Mouse (Mus musculus) kidney, adult 2 months (tissue): ENCODE data around the gene Bcap31.

ENCODE experiments used
- CTCF ChIP-seq: fragments of 200-500 bp; conservative IDR thresholded peaks from 2 replicates; pipeline ENCODE4 v1.5.1; 2011; ENCODE audit warnings: low read depth, mild to moderate bottlenecking, control low read depth, low read length, moderate library complexity, mixed read lengths; ENCODE audit not compliant: insufficient read depth, insufficient read length
- POLR2A ChIP-seq: fragments of 200-500 bp; IDR thresholded peaks from one replicate; pipeline ENCODE4 v1.6.1; 2011; ENCODE audit warnings: low read depth, low read length, control low read depth

DNA sequence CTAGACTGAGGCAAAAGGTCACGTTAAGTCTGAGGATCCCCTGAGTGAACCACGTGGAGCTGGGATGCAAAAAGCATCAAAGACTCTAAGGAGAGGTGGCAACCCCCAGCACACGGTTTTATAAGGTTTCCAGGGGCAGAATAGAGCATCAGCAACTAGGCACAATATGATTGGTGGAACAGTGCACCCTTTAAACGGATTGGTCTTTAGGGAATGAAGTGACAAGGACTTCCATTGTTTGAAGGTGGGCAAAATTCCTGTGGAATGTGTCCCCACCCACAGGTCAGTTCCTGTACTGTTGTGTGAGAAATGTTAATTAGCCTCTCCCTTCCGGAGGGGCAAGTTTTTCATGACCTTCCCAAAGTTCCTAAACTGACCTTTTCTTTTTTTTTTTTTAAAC is 23.2 kb upstream of the Bcap31 start:
- TF ChIP-seq CTCF (no peak), POLR2A (no peak)
